Mouse (Mus musculus): ENCODE measurements at regions not wholly inside any gene's neighbourhood (a gene's known extent, or its start where the extent isn't known, plus 50 kb on each side); places are given as distances from the start of the nearest gene placed in this dataset.

GRCm38 (mm10) chr14:86293371-86293770, 847.7 kb downstream of the Diaph3 start:
- H3K4me3 ChIP-seq: no peak overlapping the region
- H3K27me3 ChIP-seq (ENCODE audit: poor library complexity, severe bottlenecking): no peaks in the 10 kb centered on the region
- DNase-seq (ENCODE audit: extremely low spot score, low spot score): no peak
- H3K36me3 ChIP-seq (replicated peaks): no peaks in the 10 kb centered on the region
- H3K9me3 ChIP-seq: no peaks in the 10 kb centered on the region
- H3K4me1 ChIP-seq: no peaks in the 10 kb centered on the region
- 76% methylated on average over 3 of the region's 3 CpGs for WGBS
- H3K27ac ChIP-seq: no peak overlapping the region

- Histone ChIP-seq H3K36me3 (replicated peaks) (no peaks in the 10 kb centered on the region), H3K9me3 (no peaks in the 10 kb centered on the region), H3K27ac (no peak overlapping the region), H3K4me1 (no peaks in the 10 kb centered on the region), H3K27me3 (ENCODE audit: poor library complexity, severe bottlenecking) (no peaks in the 10 kb centered on the region), H3K4me3 (no peak overlapping the region)
- DNase-seq (ENCODE audit: extremely low spot score, low spot score): no peak
- WGBS: 93% methylated on average over 3 of the region's 3 CpGs
Measured at GRCm38 (mm10) chr14:86290556-86290955, 850.5 kb downstream of the Diaph3 start.

- no peak for DNase-seq (ENCODE audit: extremely low spot score, low spot score)
- no peaks in the 10 kb centered on the region for H3K36me3 ChIP-seq (replicated peaks)
- H3K9me3 ChIP-seq: no peaks in the 10 kb centered on the region
- 83% methylated on average over 8 of the region's 8 CpGs for WGBS
- H3K4me3 ChIP-seq: no peak overlapping the region
- no peak overlapping the region for H3K27ac ChIP-seq
- no peaks in the 10 kb centered on the region for H3K27me3 ChIP-seq (ENCODE audit: poor library complexity, severe bottlenecking)
- H3K4me1 ChIP-seq: peaks cover 10% of the 10 kb centered on the region
Measured at GRCm38 (mm10) chr14:86261640-86262230, 879.3 kb downstream of the Diaph3 start.

GRCm38 (mm10) chr14:86254196-86254595, 886.8 kb downstream of the Diaph3 start:
- DNase-seq (ENCODE audit: extremely low spot score, low spot score): no peak
- Histone ChIP-seq H3K4me1 (no peaks in the 10 kb centered on the region), H3K27me3 (ENCODE audit: poor library complexity, severe bottlenecking) (no peaks in the 10 kb centered on the region), H3K36me3 (replicated peaks) (no peaks in the 10 kb centered on the region), H3K4me3 (no peak overlapping the region), H3K9me3 (no peaks in the 10 kb centered on the region), H3K27ac (no peak overlapping the region)
- WGBS: 75% methylated on average over 1 of the region's 1 CpGs

GRCm38 (mm10) chr14:86251617-86252016, 889.4 kb downstream of the Diaph3 start:
- Histone ChIP-seq H3K27me3 (ENCODE audit: poor library complexity, severe bottlenecking) (no peaks in the 10 kb centered on the region), H3K27ac (no peak overlapping the region), H3K9me3 (no peaks in the 10 kb centered on the region), H3K4me3 (no peak overlapping the region), H3K36me3 (replicated peaks) (no peaks in the 10 kb centered on the region), H3K4me1 (no peaks in the 10 kb centered on the region)
- no peak for DNase-seq (ENCODE audit: extremely low spot score, low spot score)

- WGBS: 91% methylated on average over 4 of the region's 4 CpGs
- Histone ChIP-seq H3K4me3 (no peak overlapping the region), H3K9me3 (no peaks in the 10 kb centered on the region), H3K36me3 (replicated peaks) (no peaks in the 10 kb centered on the region), H3K27ac (no peak overlapping the region), H3K4me1 (no peaks in the 10 kb centered on the region), H3K27me3 (ENCODE audit: poor library complexity, severe bottlenecking) (no peaks in the 10 kb centered on the region)
- no peak for DNase-seq (ENCODE audit: extremely low spot score, low spot score)
Measured at GRCm38 (mm10) chr14:86247686-86248085, 893.3 kb downstream of the Diaph3 start.

- H3K27me3 ChIP-seq (ENCODE audit: poor library complexity, severe bottlenecking): no peaks in the 10 kb centered on the region
- no peaks in the 10 kb centered on the region for H3K36me3 ChIP-seq (replicated peaks)
- WGBS: 85% methylated on average over 8 of the region's 8 CpGs
- H3K9me3 ChIP-seq: no peaks in the 10 kb centered on the region
- no peak for DNase-seq (ENCODE audit: extremely low spot score, low spot score)
- H3K4me3 ChIP-seq: no peak overlapping the region
- no peak overlapping the region for H3K27ac ChIP-seq
- no peaks in the 10 kb centered on the region for H3K4me1 ChIP-seq
Measured at GRCm38 (mm10) chr14:86246770-86247169, 894.3 kb downstream of the Diaph3 start.

- H3K9me3 ChIP-seq: no peaks in the 10 kb centered on the region
Measured at GRCm38 (mm10) chr14:86243662-86244061, 897.4 kb downstream of the Diaph3 start.

GRCm38 (mm10) chr14:86242836-86243235, 898.2 kb downstream of the Diaph3 start:
- Histone ChIP-seq H3K27me3 (ENCODE audit: poor library complexity, severe bottlenecking) (no peaks in the 10 kb centered on the region), H3K4me3 (no peak overlapping the region), H3K4me1 (0 out of 2 replicates have a peak, but pooled peaks cover 4% of the 10 kb centered on the region), H3K9me3 (no peaks in the 10 kb centered on the region), H3K36me3 (replicated peaks) (no peaks in the 10 kb centered on the region), H3K27ac (no peak overlapping the region)
- no peak for DNase-seq (ENCODE audit: extremely low spot score, low spot score)
- 83% methylated on average over 1 of the region's 1 CpGs for WGBS

More at GRCm38 (mm10) chr14:86243662-86244061, 897.4 kb downstream of the Diaph3 start:
- no peak for DNase-seq (ENCODE audit: extremely low spot score, low spot score)
- Histone ChIP-seq H3K27ac (no peak overlapping the region), H3K4me1 (0 out of 2 replicates have a peak, but pooled peaks cover 4% of the 10 kb centered on the region), H3K4me3 (no peak overlapping the region), H3K27me3 (ENCODE audit: poor library complexity, severe bottlenecking) (no peaks in the 10 kb centered on the region), H3K36me3 (replicated peaks) (no peaks in the 10 kb centered on the region)
- 86% methylated on average over 1 of the region's 1 CpGs for WGBS

GRCm38 (mm10) chr14:86239090-86239489, 901.9 kb downstream of the Diaph3 start:
- Histone ChIP-seq H3K36me3 (replicated peaks) (no peaks in the 10 kb centered on the region), H3K4me3 (no peak overlapping the region), H3K27ac (no peak overlapping the region), H3K9me3 (no peaks in the 10 kb centered on the region), H3K27me3 (ENCODE audit: poor library complexity, severe bottlenecking) (no peaks in the 10 kb centered on the region), H3K4me1 (0 out of 2 replicates have a peak, but pooled peaks cover 4% of the 10 kb centered on the region)
- 47% methylated on average over 2 of the region's 2 CpGs for whole genome bisulfite sequencing
- no peak for DNase-seq (ENCODE audit: extremely low spot score, low spot score)

- WGBS: 94% methylated on average over 1 of the region's 1 CpGs
- H3K9me3 ChIP-seq: no peaks in the 10 kb centered on the region
- no peaks in the 10 kb centered on the region for H3K36me3 ChIP-seq (replicated peaks)
- no peak for DNase-seq (ENCODE audit: extremely low spot score, low spot score)
- H3K27ac ChIP-seq: no peak overlapping the region
- H3K4me3 ChIP-seq: no peak overlapping the region
- H3K4me1 ChIP-seq: no peaks in the 10 kb centered on the region
- no peaks in the 10 kb centered on the region for H3K27me3 ChIP-seq (ENCODE audit: poor library complexity, severe bottlenecking)
Measured at GRCm38 (mm10) chr14:86233305-86233704, 907.7 kb downstream of the Diaph3 start.

GRCm38 (mm10) chr14:86230609-86231008, 910.4 kb downstream of the Diaph3 start:
- Histone ChIP-seq H3K36me3 (replicated peaks) (no peaks in the 10 kb centered on the region), H3K4me1 (no peaks in the 10 kb centered on the region), H3K27me3 (ENCODE audit: poor library complexity, severe bottlenecking) (no peaks in the 10 kb centered on the region), H3K4me3 (no peak overlapping the region), H3K27ac (no peak overlapping the region), H3K9me3 (no peaks in the 10 kb centered on the region)
- DNase-seq (ENCODE audit: extremely low spot score, low spot score): no peak
- 80% methylated on average over 1 of the region's 1 CpGs for WGBS

- Histone ChIP-seq H3K27ac (no peak overlapping the region), H3K36me3 (replicated peaks) (no peaks in the 10 kb centered on the region), H3K27me3 (ENCODE audit: poor library complexity, severe bottlenecking) (no peaks in the 10 kb centered on the region), H3K4me1 (no peaks in the 10 kb centered on the region), H3K4me3 (no peak overlapping the region), H3K9me3 (no peaks in the 10 kb centered on the region)
- DNase-seq (ENCODE audit: extremely low spot score, low spot score): no peak
- WGBS: 91% methylated on average over 2 of the region's 2 CpGs
Measured at GRCm38 (mm10) chr14:86229755-86230154, 911.3 kb downstream of the Diaph3 start.

GRCm38 (mm10) chr14:86215711-86216110, 925.3 kb downstream of the Diaph3 start:
- Histone ChIP-seq H3K4me1 (no peaks in the 10 kb centered on the region), H3K4me3 (no peak overlapping the region), H3K27me3 (ENCODE audit: poor library complexity, severe bottlenecking) (no peaks in the 10 kb centered on the region), H3K27ac (no peak overlapping the region), H3K36me3 (replicated peaks) (no peaks in the 10 kb centered on the region), H3K9me3 (no peaks in the 10 kb centered on the region)
- WGBS: 90% methylated on average over 9 of the region's 9 CpGs
- no peak for DNase-seq (ENCODE audit: extremely low spot score, low spot score)

Measured in forebrain, embryonic 10.5 days (tissue).